Mouse (Mus musculus) spleen, adult 2 months (tissue): ENCODE measurements around the gene Vamp4.

Source experiments
- CTCF ChIP-seq: fragments of 200-500 bp; IDR thresholded peaks from 2 replicates; pipeline ENCODE4 v1.5.1; 2011; ENCODE audit warnings: mild to moderate bottlenecking, inconsistent platforms; ENCODE audit not compliant: insufficient read depth, insufficient read length, insufficient replicate concordance; ENCODE audit errors: extremely low read depth
- POLR2A ChIP-seq: fragments of 200-500 bp; IDR thresholded peaks from 2 replicates; pipeline ENCODE4 v1.6.1; 2011; ENCODE audit warnings: low read depth, low read length, inconsistent platforms

DNA sequence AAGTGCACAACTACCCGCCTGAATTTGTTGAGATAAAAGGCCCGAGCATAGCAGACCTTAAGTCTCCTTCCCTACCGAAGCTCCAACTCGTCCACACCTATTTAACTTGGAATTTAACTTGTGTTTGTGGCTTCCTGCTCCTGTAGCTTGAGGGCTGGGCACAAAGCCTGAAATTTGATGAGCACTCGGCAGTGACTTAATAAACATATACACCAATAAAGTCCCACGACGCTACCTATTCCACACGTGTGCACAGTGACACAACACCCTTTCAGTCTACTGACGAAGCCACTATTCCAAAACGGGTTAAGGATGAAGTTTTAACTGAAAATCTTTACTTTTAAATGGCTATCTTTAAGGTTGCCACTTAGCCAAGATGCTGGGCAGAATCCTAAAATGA is 22.7 kb upstream of the Vamp4 start:
- TF ChIP-seq CTCF (no peak), POLR2A (no peak)
